ENCODE assay signal across 8 mouse cellular contexts in genomic region chr13:63278796-63279475, GRCm38 (mm10).
DNase-seq lines count a peak whose midpoint lies in the region; ATAC-seq and TF ChIP-seq lines count a peak whose summit lies in the region.

No protein-coding gene starts in this region.

- WGBS in forebrain, embryonic 14.5 days = 12% methylated on average over 10 of the region's 10 CpGs
- WGBS in hindbrain, embryonic 14.5 days = 6% methylated on average over 10 of the region's 10 CpGs
- 36% methylated on average over 10 of the region's 10 CpGs for WGBS in liver, adult 2 months
- 6% methylated on average over 10 of the region's 10 CpGs for WGBS in midbrain, embryonic 14.5 days

- H3K27me3 ChIP-seq in Patski = no peaks in the 10 kb centered on the region
- no peaks in the 10 kb centered on the region for H3K27me3 ChIP-seq in forebrain, embryonic 14.5 days (replicated peaks; ENCODE audit: control insufficient read depth, insufficient read depth, low read length)
- peaks cover 2% of the 10 kb centered on the region for H3K27me3 ChIP-seq in hindbrain, embryonic 14.5 days (ENCODE audit: control insufficient read depth, insufficient read depth, low read length)
- H3K27me3 ChIP-seq in liver, adult 2 months (ENCODE audit: control insufficient read depth, insufficient read depth, low read length) = no peaks in the 10 kb centered on the region
- no peaks in the 10 kb centered on the region; the same call in 1 of the 2 replicates for H3K27me3 ChIP-seq in midbrain, embryonic 14.5 days (ENCODE audit: control insufficient read depth, insufficient read depth, low read length)

- H3K4me1 ChIP-seq in forebrain, embryonic 14.5 days (ENCODE audit: control insufficient read depth, insufficient read depth, low read length) = peaks cover 14% of the 10 kb centered on the region
- H3K4me1 ChIP-seq in hindbrain, embryonic 14.5 days (replicated peaks; ENCODE audit: control insufficient read depth, insufficient read depth, low read length) = peaks cover 7% of the 10 kb centered on the region
- peaks cover 28% of the 10 kb centered on the region for H3K4me1 ChIP-seq in liver, adult 2 months (ENCODE audit: control insufficient read depth, insufficient read depth, low read length)
- peaks cover 14% of the 10 kb centered on the region for H3K4me1 ChIP-seq in midbrain, embryonic 14.5 days (ENCODE audit: control insufficient read depth, insufficient read depth, low read length)

- H3K4me3 ChIP-seq in forebrain, embryonic 14.5 days (ENCODE audit: low read depth, low read length) = no peak overlapping the region
- 0 out of 2 replicates have a peak overlapping the region, but pooled peaks have one; percentile 1 for H3K4me3 ChIP-seq in hindbrain, embryonic 14.5 days (replicated peaks; ENCODE audit: low read length)
- H3K4me3 ChIP-seq in liver, adult 2 months (ENCODE audit: insufficient read depth, low read depth, low read length) = peak overlapping the region; percentile 2; the same call in 1 of the 2 replicates
- no peak overlapping the region for H3K4me3 ChIP-seq in midbrain, embryonic 14.5 days (replicated peaks; ENCODE audit: low read depth, low read length)

- no peak for TF ChIP-seq POLR2A in liver, adult 2 months (IDR thresholded peaks at IDR 0.05; ENCODE audit: extremely low read depth, insufficient read depth, low read length)

- peak; percentile 8 to 12 for DNase-seq in B cell, adult 2 months
- DNase-seq in Patski (ENCODE audit: low read depth, low spot score) = no peak
- peak; percentile 48 for DNase-seq in forebrain, embryonic 14.5 days (ENCODE audit: low spot score)
- peak; percentile 40 for DNase-seq in hindbrain, embryonic 14.5 days (ENCODE audit: low spot score)
- DNase-seq in liver, adult 2 months (ENCODE audit: extremely low read depth, low read depth, low spot score) = peak; percentile 63
- peak; percentile 45 for DNase-seq in midbrain, embryonic 14.5 days
- DNase-seq in frontal cortex, postnatal 25 days (ENCODE audit: low spot score in 2 of 2) = no peak
- no peak for DNase-seq in cerebellum, postnatal 4 days (ENCODE audit: low spot score in 2 of 2)

- no peak for TF ChIP-seq CTCF in Patski (IDR thresholded peaks at IDR 0.05)
- no peak for TF ChIP-seq CTCF in liver, adult 2 months (IDR thresholded peaks at IDR 0.05; ENCODE audit: low read depth, low read length)

- peak overlapping the region; percentile 29; the same call in 1 of the 2 replicates for H3K9ac ChIP-seq in forebrain, embryonic 14.5 days (ENCODE audit: low read length)
- H3K9ac ChIP-seq in hindbrain, embryonic 14.5 days = peak overlapping the region; percentile 1; the same call in 1 of the 2 replicates
- peak overlapping the region; percentile 33 for H3K9ac ChIP-seq in liver, adult 2 months (ENCODE audit: low read depth, low read length)
- H3K9ac ChIP-seq in midbrain, embryonic 14.5 days (replicated peaks; ENCODE audit: low read length) = no peak overlapping the region

- CTCF ChIA-PET in Patski (lab: Charles Lee) = no interaction called here

- in situ Hi-C loops in Patski (cut with MboI; ENCODE audit: low pct_unique_long_range_greater_than_20kb) = loop anchor here (5.0 kb wide), 1 partner anchor 37 kb away; no protein-coding TSS in a partner anchor

- no peak overlapping the region; the same call in 1 of the 2 replicates for H3K27ac ChIP-seq in forebrain, embryonic 14.5 days (ENCODE audit: low read depth, low read length)
- peak overlapping the region; percentile 28 for H3K27ac ChIP-seq in hindbrain, embryonic 14.5 days
- H3K27ac ChIP-seq in liver, adult 2 months (replicated peaks; ENCODE audit: insufficient read depth, low read depth, low read length) = peak overlapping the region; percentile 49
- H3K27ac ChIP-seq in midbrain, embryonic 14.5 days (replicated peaks; ENCODE audit: low read depth, low read length) = peak overlapping the region; percentile 34; the same call in 1 of the 2 replicates

- POLR2A ChIA-PET in Patski (lab: Charles Lee) = no interaction called here

- H3K36me3 ChIP-seq in forebrain, embryonic 14.5 days (ENCODE audit: control insufficient read depth, insufficient read depth, low read length) = no peaks in the 10 kb centered on the region; the same call in 1 of the 2 replicates
- peaks cover 7% of the 10 kb centered on the region for H3K36me3 ChIP-seq in hindbrain, embryonic 14.5 days (replicated peaks; ENCODE audit: control insufficient read depth, insufficient read depth)
- peaks cover 33% of the 10 kb centered on the region for H3K36me3 ChIP-seq in liver, adult 2 months (ENCODE audit: control insufficient read depth, insufficient read depth, low read length)
- H3K36me3 ChIP-seq in midbrain, embryonic 14.5 days (ENCODE audit: control insufficient read depth, insufficient read depth, low read length) = peaks cover 12% of the 10 kb centered on the region

- peak; percentile 36 for ATAC-seq in Patski
- peak; percentile 76 for ATAC-seq in forebrain, embryonic 14.5 days
- ATAC-seq in hindbrain, embryonic 14.5 days (ENCODE audit: low FRiP score) = peak; percentile 83
- ATAC-seq in midbrain, embryonic 14.5 days (ENCODE audit: low FRiP score, low TSS enrichment) = no peak; the same call in 1 of the 2 replicates

- H3K9me3 ChIP-seq in forebrain, embryonic 14.5 days (replicated peaks; ENCODE audit: control insufficient read depth, low read length) = no peaks in the 10 kb centered on the region
- H3K9me3 ChIP-seq in hindbrain, embryonic 14.5 days (ENCODE audit: control insufficient read depth, low read length) = no peaks in the 10 kb centered on the region
- no peaks in the 10 kb centered on the region for H3K9me3 ChIP-seq in midbrain, embryonic 14.5 days (ENCODE audit: control insufficient read depth, low read length)

- H3K4me2 ChIP-seq in forebrain, embryonic 14.5 days (ENCODE audit: low read length) = peak overlapping the region; percentile 10; the same call in 1 of the 2 replicates
- H3K4me2 ChIP-seq in hindbrain, embryonic 14.5 days (replicated peaks) = peak overlapping the region; percentile 31
- peak overlapping the region; percentile 20; the same call in 1 of the 2 replicates for H3K4me2 ChIP-seq in midbrain, embryonic 14.5 days (ENCODE audit: low read length)

- peaks cover 45% of the 10 kb centered on the region for H3K79me2 ChIP-seq in liver, adult 2 months (ENCODE audit: control insufficient read depth, insufficient read depth, low read length)

Comparison
In these comparisons a context has a peak if more than half of its experiments do, and no peak if none do; other contexts are left out.
1. DNase-seq: peak in B cell, adult 2 months (2 of 2), forebrain, embryonic 14.5 days (single experiment), hindbrain, embryonic 14.5 days (single experiment), liver, adult 2 months (single experiment) and midbrain, embryonic 14.5 days (single experiment); none in Patski (single experiment), frontal cortex, postnatal 25 days (0 of 2) and cerebellum, postnatal 4 days (0 of 2).
2. H3K4me3 ChIP-seq: peak in hindbrain, embryonic 14.5 days (single experiment) and liver, adult 2 months (single experiment); none in forebrain, embryonic 14.5 days (single experiment) and midbrain, embryonic 14.5 days (single experiment).
3. Peak in every context shown above with its lines, with median percentiles within 50 percentile points of each other: H3K4me2 ChIP-seq.